Mouse (Mus musculus) C2C12 (cell line): ENCODE measurements around the gene Pde10a.

Experiments
- CEBPB ChIP-seq: IDR thresholded peaks from one replicate; pipeline ENCODE4 v1.6.1; 2011; ENCODE audit warnings: low read depth, mild to moderate bottlenecking, control low read depth, moderate library complexity
- CTCF ChIP-seq: IDR thresholded peaks from one replicate; pipeline ENCODE4 v1.5.1; 2011; ENCODE audit not compliant: control insufficient read depth, insufficient read depth, insufficient read length
- MYOD1 ChIP-seq: IDR thresholded peaks from one replicate; pipeline ENCODE4 v1.6.1; 2011; ENCODE audit warnings: low read depth; ENCODE audit not compliant: control insufficient read depth, insufficient read length
- USF1 ChIP-seq: IDR thresholded peaks from one replicate; pipeline ENCODE4 v1.6.1; 2011; ENCODE audit warnings: low read depth, mild to moderate bottlenecking, control low read depth, moderate library complexity

DNA sequence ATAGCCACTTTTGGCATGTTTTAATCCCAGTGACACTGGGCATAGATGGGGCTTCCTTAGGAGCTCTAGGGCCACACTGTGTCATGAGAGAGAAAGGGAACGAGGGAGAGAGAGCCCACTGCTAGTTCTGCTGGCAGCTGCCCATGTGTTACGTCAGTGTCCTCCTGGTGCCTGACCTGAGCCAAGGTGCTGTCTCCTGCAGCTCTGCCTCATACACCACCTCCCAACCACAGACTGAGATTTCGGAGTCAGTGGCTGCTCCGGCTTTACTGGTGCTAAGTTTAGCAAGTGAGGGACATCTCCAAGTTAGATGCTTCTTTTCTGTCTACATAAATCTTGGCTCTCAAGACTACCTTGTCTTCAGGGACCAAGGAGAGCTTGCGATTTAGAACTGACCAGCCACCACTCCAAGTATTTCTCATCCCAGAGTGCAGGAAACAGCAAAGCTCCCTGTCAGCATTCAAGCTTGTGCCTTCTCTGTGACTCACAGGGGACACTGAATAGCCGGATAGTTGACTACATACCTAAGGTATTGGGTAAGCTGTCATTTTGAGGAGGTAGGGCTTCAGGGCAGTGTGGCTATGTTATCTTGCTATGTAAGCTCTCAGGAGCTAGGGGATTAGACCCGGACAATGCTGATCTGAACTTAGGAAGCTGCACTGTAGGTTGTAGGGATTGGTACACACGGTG lies 27.3 kb downstream of the Pde10a start:
- TF ChIP-seq MYOD1 (no peak), CTCF (no peak), USF1 (no peak), CEBPB (no peak)
